ENCODE assay signal across 17 mouse cellular contexts in genomic region chr19:21129653-21130052, GRCm38 (mm10).
DNase-seq lines count a peak whose midpoint lies in the region; ATAC-seq lines count a peak whose summit lies in the region.
"Had no signal": no experiment of that assay in that cellular context is flagged by ENCODE, and none has a peak within 500 bp of the region (broad histone marks: within the 10 kb centered on the region; RNA-seq: fewer than 3 reads in every experiment).

No protein-coding gene starts in this region.

- no peaks in the 10 kb centered on the region for H3K4me1 ChIP-seq in midbrain, embryonic 11.5 days (ENCODE audit: control insufficient read depth, insufficient read depth, low read length)
- peaks cover 11% of the 10 kb centered on the region; the same call in 1 of the 2 replicates for H3K4me1 ChIP-seq in midbrain, embryonic 10.5 days
- H3K4me1 ChIP-seq: embryonic facial prominence, embryonic 10.5 days; embryonic facial prominence, embryonic 12.5 days; forebrain, embryonic 13.5 days; forebrain, embryonic 15.5 days had no signal

- no peak overlapping the region for H3K27ac ChIP-seq in midbrain, embryonic 11.5 days (ENCODE audit: low read depth, low read length)
- H3K27ac ChIP-seq in midbrain, embryonic 10.5 days (replicated peaks) = no peak overlapping the region
- H3K27ac ChIP-seq: embryonic facial prominence, embryonic 10.5 days; embryonic facial prominence, embryonic 12.5 days; forebrain, embryonic 13.5 days; forebrain, embryonic 15.5 days had no signal

- H3K9ac ChIP-seq in midbrain, embryonic 11.5 days (ENCODE audit: low read length) = no peak overlapping the region
- H3K9ac ChIP-seq: embryonic facial prominence, embryonic 12.5 days; forebrain, embryonic 13.5 days; forebrain, embryonic 15.5 days; forebrain, postnatal 0 days had no signal

- no peak overlapping the region for H3K4me2 ChIP-seq in midbrain, embryonic 11.5 days
- H3K4me2 ChIP-seq: embryonic facial prominence, embryonic 12.5 days; forebrain, embryonic 13.5 days; forebrain, embryonic 15.5 days had no signal

- H3K4me3 ChIP-seq in midbrain, embryonic 11.5 days (ENCODE audit: low read depth, low read length) = no peak overlapping the region
- H3K4me3 ChIP-seq in midbrain, embryonic 10.5 days = no peak overlapping the region
- H3K4me3 ChIP-seq: embryonic facial prominence, embryonic 10.5 days; embryonic facial prominence, embryonic 12.5 days; forebrain, embryonic 13.5 days; forebrain, embryonic 15.5 days had no signal

- no peaks in the 10 kb centered on the region for H3K9me3 ChIP-seq in midbrain, embryonic 11.5 days (ENCODE audit: control insufficient read depth, low read length)
- H3K9me3 ChIP-seq in midbrain, embryonic 10.5 days (replicated peaks) = no peaks in the 10 kb centered on the region
- H3K9me3 ChIP-seq: embryonic facial prominence, embryonic 10.5 days; embryonic facial prominence, embryonic 12.5 days; forebrain, embryonic 13.5 days; forebrain, embryonic 15.5 days had no signal

- H3K36me3 ChIP-seq in midbrain, embryonic 11.5 days (ENCODE audit: control insufficient read depth, insufficient read depth, low read length) = no peaks in the 10 kb centered on the region
- no peaks in the 10 kb centered on the region for H3K36me3 ChIP-seq in midbrain, embryonic 10.5 days
- H3K36me3 ChIP-seq: embryonic facial prominence, embryonic 10.5 days; embryonic facial prominence, embryonic 12.5 days; forebrain, embryonic 15.5 days had no signal

- peak; percentile 16 for DNase-seq in adrenal gland, postnatal 14 days
- no peak for DNase-seq in adrenal gland, postnatal 25 days
- peak; percentile 77 for DNase-seq in midbrain, embryonic 11.5 days (ENCODE audit: low spot score, missing footprints)
- DNase-seq in midbrain, embryonic 10.5 days (ENCODE audit: low spot score) = no peak
- no peak for DNase-seq in urinary bladder, postnatal 36 days (ENCODE audit: low spot score in 2 of 2)
- DNase-seq: adrenal gland, postnatal 36 days; cerebellum, adult 11-12 months; cerebellum, adult 2 months; cerebellum, adult 9-10 months; cerebellum, postnatal 10 days; cerebellum, postnatal 25 days; forebrain, postnatal 0 days had no signal

- no peak for ATAC-seq in midbrain, embryonic 11.5 days (ENCODE audit: low FRiP score)
- ATAC-seq: activated CD4-positive, CD25-positive, alpha-beta regulatory T cell, adult 4 months; forebrain, embryonic 13.5 days; forebrain, embryonic 15.5 days; forebrain, postnatal 0 days had no signal

- no peaks in the 10 kb centered on the region for H3K27me3 ChIP-seq in midbrain, embryonic 11.5 days (ENCODE audit: control insufficient read depth, insufficient read depth, low read length)
- no peaks in the 10 kb centered on the region for H3K27me3 ChIP-seq in midbrain, embryonic 10.5 days (ENCODE audit: low read depth, poor library complexity, severe bottlenecking)
- H3K27me3 ChIP-seq: embryonic facial prominence, embryonic 12.5 days; forebrain, embryonic 13.5 days; forebrain, embryonic 15.5 days had no signal

- 68% methylated on average over 5 of the region's 5 CpGs for WGBS in midbrain, embryonic 11.5 days
- WGBS in midbrain, embryonic 10.5 days = 81% methylated on average over 5 of the region's 5 CpGs

Comparison
In these comparisons a context has a peak if more than half of its experiments do, and no peak if none do; other contexts are left out.
1. DNase-seq: peak in adrenal gland, postnatal 14 days (single experiment) and midbrain, embryonic 11.5 days (single experiment); none in adrenal gland, postnatal 25 days (single experiment), midbrain, embryonic 10.5 days (single experiment) and urinary bladder, postnatal 36 days (0 of 2).